Mouse (Mus musculus): ENCODE measurements around the gene Sh3rf1. TPM values are rescaled to one million over a fixed set of nuclear protein-coding genes. Genes with fewer than 3 reads are reported as not detected.

Gene Sh3rf1
- total and polyA plus RNA-seq, 2 experiments from 2014 or later: 17.9 to 31.3 TPM

- no peak for ATAC-seq
- no peak for DNase-seq (ENCODE audit: low spot score)
- no peaks in the 10 kb centered on the region for H3K9me3 ChIP-seq (ENCODE audit: low read length)
- no peak overlapping the region for H3K4me2 ChIP-seq (ENCODE audit: low read depth, low read length)
- WGBS: 58% methylated on average over 11 of the region's 11 CpGs
- H3K27me3 ChIP-seq (ENCODE audit: insufficient read depth, low read length): no peaks in the 10 kb centered on the region
- H3K27ac ChIP-seq: no peak overlapping the region
- peaks cover 3% of the 10 kb centered on the region; the same call in 1 of the 2 replicates for H3K4me1 ChIP-seq (ENCODE audit: insufficient read depth, low read length)
- no peak overlapping the region for H3K4me3 ChIP-seq (ENCODE audit: low read length)
- TF ChIP-seq CTCF (IDR thresholded peaks at IDR 0.05; ENCODE audit: low read depth): no peak
- H3K36me3 ChIP-seq (ENCODE audit: insufficient read depth, low read length): no peaks in the 10 kb centered on the region
- no peak overlapping the region for H3K9ac ChIP-seq (replicated peaks; ENCODE audit: low read length)
These were observed 46.3 kb downstream of the Sh3rf1 start for GRCm38 (mm10) chr8:61270016-61270415.

DNA sequence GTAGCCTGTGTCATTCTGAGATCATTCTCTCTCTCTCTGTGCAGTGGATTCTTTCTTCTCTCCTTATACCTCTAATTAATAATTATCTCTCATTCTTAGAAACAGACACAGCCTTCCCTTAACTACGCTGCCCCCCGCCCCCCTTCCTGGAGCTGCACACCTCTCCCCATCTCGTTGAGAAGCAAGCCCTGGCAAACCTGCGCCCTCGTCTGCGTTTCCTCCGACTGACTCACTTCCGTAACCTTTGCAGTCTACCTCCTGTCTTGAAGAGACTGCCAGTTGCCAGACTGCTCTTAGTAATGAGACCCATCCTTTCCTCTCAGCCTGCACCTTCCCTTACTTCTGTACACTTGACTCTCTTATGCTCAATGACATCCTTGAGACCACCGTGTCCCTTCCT, 46.9 kb downstream of the Sh3rf1 start:
- 76% methylated on average over 9 of the region's 9 CpGs for WGBS
- no peak for ATAC-seq

GRCm38 (mm10) chr8:61270961-61271360, 47.3 kb downstream of the Sh3rf1 start:
- no peaks in the 10 kb centered on the region for H3K36me3 ChIP-seq (ENCODE audit: insufficient read depth, low read length)
- no peak for ATAC-seq
- TF ChIP-seq CTCF (IDR thresholded peaks at IDR 0.05; ENCODE audit: low read depth): no peak
- WGBS: 97% methylated on average over 2 of the region's 6 CpGs
- no peaks in the 10 kb centered on the region for H3K4me1 ChIP-seq (ENCODE audit: insufficient read depth, low read length)
- no peak overlapping the region for H3K4me2 ChIP-seq (ENCODE audit: low read depth, low read length)
- H3K9ac ChIP-seq (replicated peaks; ENCODE audit: low read length): no peak overlapping the region
- no peaks in the 10 kb centered on the region for H3K27me3 ChIP-seq (ENCODE audit: insufficient read depth, low read length)
- no peak overlapping the region for H3K27ac ChIP-seq
- no peaks in the 10 kb centered on the region for H3K9me3 ChIP-seq (ENCODE audit: low read length)
- no peak overlapping the region for H3K4me3 ChIP-seq (ENCODE audit: low read length)
- DNase-seq (ENCODE audit: low spot score): no peak

More for the DNA sequence above, 46.9 kb downstream of the Sh3rf1 start:
- Histone ChIP-seq H3K4me3 (ENCODE audit: low read length) (no peak overlapping the region), H3K27ac (no peak overlapping the region), H3K36me3 (ENCODE audit: insufficient read depth, low read length) (no peaks in the 10 kb centered on the region), H3K4me1 (ENCODE audit: insufficient read depth, low read length) (peaks cover under 1% of the 10 kb centered on the region; the same call in 1 of the 2 replicates), H3K4me2 (ENCODE audit: low read depth, low read length) (no peak overlapping the region), H3K27me3 (ENCODE audit: insufficient read depth, low read length) (no peaks in the 10 kb centered on the region), H3K9ac (replicated peaks; ENCODE audit: low read length) (no peak overlapping the region), H3K9me3 (ENCODE audit: low read length) (no peaks in the 10 kb centered on the region)
- TF ChIP-seq CTCF (IDR thresholded peaks at IDR 0.05; ENCODE audit: low read depth): no peak
- no peak for DNase-seq (ENCODE audit: low spot score)

- ATAC-seq (no peak), DNase-seq (ENCODE audit: low spot score) (no peak)
- no peak overlapping the region for H3K27ac ChIP-seq
- no peaks in the 10 kb centered on the region; the same call in 1 of the 2 replicates for H3K4me1 ChIP-seq (ENCODE audit: insufficient read depth, low read length)
- TF ChIP-seq CTCF (IDR thresholded peaks at IDR 0.05; ENCODE audit: low read depth): no peak
- no peak overlapping the region for H3K4me2 ChIP-seq (ENCODE audit: low read depth, low read length)
- H3K27me3 ChIP-seq (ENCODE audit: insufficient read depth, low read length): no peaks in the 10 kb centered on the region
- no peaks in the 10 kb centered on the region for H3K9me3 ChIP-seq (ENCODE audit: low read length)
- no peaks in the 10 kb centered on the region for H3K36me3 ChIP-seq (ENCODE audit: insufficient read depth, low read length)
- H3K9ac ChIP-seq (replicated peaks; ENCODE audit: low read length): no peak overlapping the region
- no peak overlapping the region for H3K4me3 ChIP-seq (ENCODE audit: low read length)
- WGBS: 70% methylated on average over 3 of the region's 3 CpGs
These were observed 49.2 kb downstream of the Sh3rf1 start for GRCm38 (mm10) chr8:61272838-61273237.

DNA sequence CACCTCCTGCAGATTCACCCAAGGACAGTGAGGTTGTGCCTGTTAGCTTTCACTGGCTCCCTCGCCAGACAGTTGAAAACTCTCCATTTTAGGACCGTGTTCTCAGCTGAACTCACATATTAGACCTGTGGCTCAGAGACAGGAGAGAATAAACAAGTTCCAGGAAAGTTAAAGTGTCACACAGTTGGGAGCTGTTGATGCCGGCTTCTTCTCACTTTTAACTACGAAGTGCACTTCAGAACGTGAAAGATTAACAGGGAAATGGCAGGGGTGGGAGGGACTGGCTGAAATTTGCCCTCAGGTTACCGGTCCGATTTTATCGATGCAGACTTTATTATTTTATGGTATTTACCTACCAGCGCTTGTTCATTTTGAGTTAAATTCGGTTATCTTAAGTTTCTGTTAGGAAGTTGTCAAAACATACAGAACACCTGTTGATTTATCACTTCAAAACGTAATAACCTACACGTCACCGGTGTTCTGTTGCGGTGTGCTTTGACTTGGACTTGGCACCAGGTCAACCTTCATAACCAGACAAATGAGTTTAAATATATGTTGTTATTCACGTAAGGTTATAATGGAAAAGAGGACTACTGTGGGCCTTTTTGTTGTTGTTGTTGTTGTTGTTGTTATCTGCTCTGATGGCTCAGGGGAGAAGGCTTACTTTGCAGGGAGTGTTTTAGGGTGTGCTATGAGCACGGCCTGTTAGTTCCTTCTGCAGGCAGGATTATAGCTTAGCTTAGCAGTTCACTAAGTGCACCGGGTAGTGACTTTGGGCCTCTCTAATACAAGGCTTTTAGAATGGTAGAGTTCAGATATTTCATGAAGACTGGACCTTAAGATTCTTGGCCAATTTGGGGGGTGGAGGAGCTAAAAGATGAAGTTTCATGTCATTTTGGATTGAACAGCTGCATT, 49.9 kb downstream of the Sh3rf1 start:
- no peak for ATAC-seq
- Histone ChIP-seq H3K9me3 (ENCODE audit: low read length) (no peaks in the 10 kb centered on the region), H3K4me3 (ENCODE audit: low read length) (no peak overlapping the region), H3K27ac (no peak overlapping the region), H3K36me3 (ENCODE audit: insufficient read depth, low read length) (no peaks in the 10 kb centered on the region), H3K4me1 (ENCODE audit: insufficient read depth, low read length) (no peaks in the 10 kb centered on the region; the same call in 1 of the 2 replicates), H3K27me3 (ENCODE audit: insufficient read depth, low read length) (no peaks in the 10 kb centered on the region), H3K4me2 (ENCODE audit: low read depth, low read length) (no peak overlapping the region), H3K9ac (replicated peaks; ENCODE audit: low read length) (no peak overlapping the region)
- DNase-seq (ENCODE audit: low spot score): no peak
- TF ChIP-seq CTCF (IDR thresholded peaks at IDR 0.05; ENCODE audit: low read depth): no peak
- 82% methylated on average over 17 of the region's 17 CpGs for WGBS

- H3K27me3 ChIP-seq (ENCODE audit: insufficient read depth, low read length): no peaks in the 10 kb centered on the region
- no peak overlapping the region for H3K27ac ChIP-seq
- H3K9me3 ChIP-seq (ENCODE audit: low read length): no peaks in the 10 kb centered on the region
- 39% methylated on average over 10 of the region's 10 CpGs for WGBS
- peak; percentile 32 for DNase-seq (ENCODE audit: low spot score)
- 0 out of 2 replicates have a peak, but pooled peaks have one; percentile 38 for ATAC-seq
- no peaks in the 10 kb centered on the region for H3K36me3 ChIP-seq (ENCODE audit: insufficient read depth, low read length)
- H3K9ac ChIP-seq (replicated peaks; ENCODE audit: low read length): no peak overlapping the region
- no peak overlapping the region for H3K4me2 ChIP-seq (ENCODE audit: low read depth, low read length)
- no peaks in the 10 kb centered on the region; the same call in 1 of the 2 replicates for H3K4me1 ChIP-seq (ENCODE audit: insufficient read depth, low read length)
- H3K4me3 ChIP-seq (ENCODE audit: low read length): no peak overlapping the region
- no peak for TF ChIP-seq CTCF (IDR thresholded peaks at IDR 0.05; ENCODE audit: low read depth)
These were observed 51.2 kb downstream of the Sh3rf1 start for GRCm38 (mm10) chr8:61274602-61275462.
